Mouse (Mus musculus): Measurements from ENCODE around the gene Micall1.

- TF ChIP-seq GATA1 (IDR thresholded peaks at IDR 0.05; ENCODE audit: borderline replicate concordance, low read length) = no peak
- TF ChIP-seq FLI1 (IDR thresholded peaks at IDR 0.05; ENCODE audit: low read length) = no peak
Observed at GRCm38 (mm10) chr15:79074446-79074845, 34.3 kb upstream of the Micall1 start.
